ENCODE assay signal across 9 mouse cellular contexts in genomic region chr17:79975997-79976443, GRCm38 (mm10).
DNase-seq lines count a peak whose midpoint lies in the region; ATAC-seq and TF ChIP-seq lines count a peak whose summit lies in the region.
"Had no signal": no experiment of that assay in that cellular context is flagged by ENCODE, and none has a peak within 500 bp of the region (broad histone marks: within the 10 kb centered on the region; RNA-seq: fewer than 3 reads in every experiment).

No protein-coding gene starts in this region.

- 0 out of 2 replicates have a peak overlapping the region, but pooled peaks have one; percentile 1 for H3K9ac ChIP-seq in heart, embryonic 14.5 days (ENCODE audit: low read length)
- peak overlapping the region; percentile 39 for H3K9ac ChIP-seq in MEL (ENCODE audit: control insufficient read depth, low read depth, low read length, poor library complexity, severe bottlenecking)
- H3K9ac ChIP-seq in forebrain, embryonic 13.5 days: 0 out of 2 replicates have a peak overlapping the region, but pooled peaks have one; percentile 8
- H3K9ac ChIP-seq in liver, embryonic 11.5 days (ENCODE audit: low read depth, low read length): no peak overlapping the region

- no peaks in the 10 kb centered on the region for H3K27me3 ChIP-seq in heart, embryonic 14.5 days (ENCODE audit: control insufficient read depth, insufficient read depth, low read length)
- no peaks in the 10 kb centered on the region for H3K27me3 ChIP-seq in MEL (ENCODE audit: control insufficient read depth in 1 of 2, insufficient read depth in 2 of 2, low read length in 2 of 2)
- no peaks in the 10 kb centered on the region for H3K27me3 ChIP-seq in forebrain, embryonic 13.5 days
- H3K27me3 ChIP-seq in liver, embryonic 11.5 days (replicated peaks; ENCODE audit: control insufficient read depth, insufficient read depth, low read length): no peaks in the 10 kb centered on the region

- WGBS in heart, embryonic 14.5 days: 28% methylated on average over 11 of the region's 11 CpGs
- WGBS in forebrain, embryonic 13.5 days: 25% methylated on average over 11 of the region's 11 CpGs
- WGBS in liver, embryonic 11.5 days: 25% methylated on average over 11 of the region's 11 CpGs

- no peak overlapping the region for H3K27ac ChIP-seq in heart, embryonic 14.5 days (replicated peaks in 1 of 2; ENCODE audit: control insufficient read depth in 1 of 2, insufficient read depth in 1 of 2, low read depth in 2 of 2, low read length in 2 of 2)
- peak overlapping the region; percentile 53 for H3K27ac ChIP-seq in MEL (ENCODE audit: control insufficient read depth, low read depth, low read length)
- H3K27ac ChIP-seq in forebrain, embryonic 13.5 days: no peak overlapping the region
- no peak overlapping the region for H3K27ac ChIP-seq in liver, embryonic 11.5 days (ENCODE audit: low read depth, low read length)

- no peak for TF ChIP-seq RAD21 in MEL (IDR thresholded peaks at IDR 0.05; ENCODE audit: low read depth, low read length)

- peaks cover 0 to 3% of the 10 kb centered on the region in 2 experiments; a peak in 3 of 4 replicates for H3K4me1 ChIP-seq in heart, embryonic 14.5 days (ENCODE audit: control insufficient read depth in 2 of 2, insufficient read depth in 2 of 2, low read length in 2 of 2)
- peaks cover 15 to 40% of the 10 kb centered on the region in 2 experiments for H3K4me1 ChIP-seq in MEL (ENCODE audit: control insufficient read depth in 1 of 2, insufficient read depth in 2 of 2, low read length in 2 of 2)
- peaks cover 16% of the 10 kb centered on the region; the same call in 1 of the 2 replicates for H3K4me1 ChIP-seq in forebrain, embryonic 13.5 days
- H3K4me1 ChIP-seq in liver, embryonic 11.5 days (replicated peaks; ENCODE audit: control insufficient read depth, insufficient read depth, low read length): peaks cover 13% of the 10 kb centered on the region

- no peak for DNase-seq in heart, postnatal 14 days
- DNase-seq in MEL (ENCODE audit: low read depth, low spot score): peak; percentile 93
- DNase-seq in liver, embryonic 11.5 days (ENCODE audit: low spot score): no peak
- DNase-seq in retina, postnatal 1 day: peak; percentile 75
- DNase-seq in layer of hippocampus, adult 9-10 months (ENCODE audit: low spot score): no peak
- DNase-seq in layer of hippocampus, postnatal 25 days (ENCODE audit: extremely low spot score in 1 of 2, low spot score in 1 of 2): no peak

- no peak for ATAC-seq in heart, embryonic 14.5 days (ENCODE audit: insufficient number of reproducible peaks, insufficient read depth, low FRiP score, low read depth)
- peak; percentile 94 for ATAC-seq in forebrain, embryonic 13.5 days
- peak; percentile 68 for ATAC-seq in liver, embryonic 11.5 days (replicated peaks; ENCODE audit: low FRiP score)

- TF ChIP-seq EP300 in MEL (IDR thresholded peaks at IDR 0.05; ENCODE audit: low read depth in 1 of 2, low read length in 2 of 2): no peak

- no peaks in the 10 kb centered on the region for H3K9me3 ChIP-seq in heart, embryonic 14.5 days (ENCODE audit: control insufficient read depth, low read length)
- H3K9me3 ChIP-seq in MEL (replicated peaks; ENCODE audit: insufficient read depth, low read length): no peaks in the 10 kb centered on the region
- no peaks in the 10 kb centered on the region for H3K9me3 ChIP-seq in forebrain, embryonic 13.5 days (replicated peaks)
- no peaks in the 10 kb centered on the region for H3K9me3 ChIP-seq in liver, embryonic 11.5 days (ENCODE audit: control insufficient read depth, low read length)

- no peaks in the 10 kb centered on the region for H3K79me2 ChIP-seq in MEL (ENCODE audit: control insufficient read depth, insufficient read depth, low read length, poor library complexity)

- H3K4me2 ChIP-seq in heart, embryonic 14.5 days (ENCODE audit: low read length): peak overlapping the region; percentile 53
- peak overlapping the region; percentile 48 for H3K4me2 ChIP-seq in forebrain, embryonic 13.5 days
- peak overlapping the region; percentile 67 for H3K4me2 ChIP-seq in liver, embryonic 11.5 days

- peak in 1 of 2 experiments; percentile 54; a peak in 2 of 4 replicates for TF ChIP-seq POLR2A in MEL (IDR thresholded peaks at IDR 0.05; ENCODE audit: control insufficient read depth in 1 of 2, insufficient read depth in 1 of 2, low read depth in 1 of 2, low read length in 2 of 2, poor library complexity in 1 of 2)

- TF ChIP-seq CTCF in MEL (IDR thresholded peaks at IDR 0.05 in 2 of 3, conservative IDR thresholded peaks at IDR 0.05 in 1 of 3; ENCODE audit: control insufficient read depth in 1 of 3, insufficient read depth in 1 of 3, low read depth in 2 of 3, low read length in 3 of 3, poor library complexity in 1 of 3, severe bottlenecking in 1 of 3): no peak

- no peaks in the 10 kb centered on the region for H3K36me3 ChIP-seq in heart, embryonic 14.5 days (ENCODE audit: control insufficient read depth, insufficient read depth, low read length)
- H3K36me3 ChIP-seq in MEL (ENCODE audit: control insufficient read depth in 1 of 2, insufficient read depth in 2 of 2, low read length in 2 of 2): peaks cover 0 to 10% of the 10 kb centered on the region in 2 experiments; a peak in 2 of 4 replicates
- H3K36me3 ChIP-seq in forebrain, embryonic 13.5 days (ENCODE audit: poor library complexity, severe bottlenecking): no peaks in the 10 kb centered on the region
- H3K36me3 ChIP-seq in liver, embryonic 11.5 days (ENCODE audit: control insufficient read depth, insufficient read depth, low read length): no peaks in the 10 kb centered on the region

- H3K4me3 ChIP-seq in heart, embryonic 14.5 days (ENCODE audit: control insufficient read depth in 1 of 2, insufficient read depth in 1 of 2, low read depth in 1 of 2, low read length in 2 of 2): peak overlapping the region; percentile 7 to 10; a peak in 3 of 4 replicates
- peak overlapping the region; percentile 48 to 52 for H3K4me3 ChIP-seq in MEL (ENCODE audit: control insufficient read depth in 1 of 2, insufficient read depth in 1 of 2, low read depth in 2 of 2, low read length in 2 of 2)
- H3K4me3 ChIP-seq in forebrain, embryonic 13.5 days: peak overlapping the region; percentile 19
- peak overlapping the region; percentile 9; the same call in 1 of the 2 replicates for H3K4me3 ChIP-seq in liver, embryonic 11.5 days (ENCODE audit: low read depth, low read length)
- H3K4me3 ChIP-seq: myocyte had no signal

- intact Hi-C loops in heart, postnatal 14 days (cut with DNase I): no loop called here

TF ChIP-seq in MEL, 35 proteins besides CTCF, POLR2A, EP300 and RAD21:
- no peak for TF ChIP-seq UBTF (IDR thresholded peaks at IDR 0.05; ENCODE audit: borderline replicate concordance, insufficient read depth, low read depth, low read length)
- TF ChIP-seq ZNF384 (IDR thresholded peaks at IDR 0.05; ENCODE audit: low read depth, low read length): no peak
- TF ChIP-seq NRF1 (IDR thresholded peaks at IDR 0.05; ENCODE audit: insufficient read depth, low read depth, low read length, poor library complexity, severe bottlenecking): no peak
- TF ChIP-seq NELFE (IDR thresholded peaks at IDR 0.05; ENCODE audit: low read depth, low read length): peak; percentile 38; the same call in 1 of the 2 replicates
- no peak for TF ChIP-seq ZC3H11A (IDR thresholded peaks at IDR 0.05; ENCODE audit: low read depth, low read length)
- no peak for TF ChIP-seq KAT2A (conservative IDR thresholded peaks at IDR 0.05; ENCODE audit: low read depth, low read length)
- TF ChIP-seq HCFC1 (IDR thresholded peaks at IDR 0.05; ENCODE audit: low read depth, low read length): no peak
- peak; percentile 72 for TF ChIP-seq TBP (IDR thresholded peaks at IDR 0.05; ENCODE audit: low read depth, low read length)
- TF ChIP-seq POLR2AphosphoS2 (IDR thresholded peaks at IDR 0.05; ENCODE audit: low read length): no peak
- TF ChIP-seq MYB (IDR thresholded peaks at IDR 0.05; ENCODE audit: low read depth, low read length): no peak
- 0 out of 2 replicates have a peak, but pooled peaks have one; percentile 15 for TF ChIP-seq ZMIZ1 (IDR thresholded peaks at IDR 0.05; ENCODE audit: low read depth, low read length)
- TF ChIP-seq ELF1 (IDR thresholded peaks at IDR 0.05; ENCODE audit: low read depth, low read length): no peak
- peak; percentile 63 for TF ChIP-seq SIN3A (IDR thresholded peaks at IDR 0.05; ENCODE audit: low read length)
- no peak for TF ChIP-seq E2F4 (IDR thresholded peaks at IDR 0.05; ENCODE audit: borderline replicate concordance, low read depth, low read length)
- TF ChIP-seq MEF2A (IDR thresholded peaks at IDR 0.05; ENCODE audit: extremely low read depth, insufficient replicate concordance, low read depth, low read length, poor library complexity, severe bottlenecking): no peak
- no peak for TF ChIP-seq ZKSCAN1 (IDR thresholded peaks at IDR 0.05; ENCODE audit: low read depth, low read length)
- no peak for TF ChIP-seq BHLHE40 (IDR thresholded peaks at IDR 0.05; ENCODE audit: borderline replicate concordance, low read depth, low read length)
- TF ChIP-seq SMC3 (IDR thresholded peaks at IDR 0.05; ENCODE audit: low read depth, low read length): no peak
- no peak for TF ChIP-seq TCF12 (IDR thresholded peaks at IDR 0.05; ENCODE audit: low read depth, low read length)
- no peak for TF ChIP-seq TAL1 (IDR thresholded peaks at IDR 0.05; ENCODE audit: low read length)
- no peak for TF ChIP-seq JUND (IDR thresholded peaks at IDR 0.05; ENCODE audit: low read depth, low read length)
- no peak for TF ChIP-seq MAFK (IDR thresholded peaks at IDR 0.05; ENCODE audit: borderline replicate concordance, low read depth, low read length)
- TF ChIP-seq ETS1 (IDR thresholded peaks at IDR 0.05; ENCODE audit: low read depth, low read length): no peak
- no peak for TF ChIP-seq RCOR1 (IDR thresholded peaks at IDR 0.05; ENCODE audit: low read depth, low read length)
- no peak; the same call in 1 of the 2 replicates for TF ChIP-seq MXI1 (IDR thresholded peaks at IDR 0.05; ENCODE audit: low read depth, low read length)
- no peak for TF ChIP-seq USF1 (IDR thresholded peaks at IDR 0.05; ENCODE audit: low read depth, low read length)
- no peak for TF ChIP-seq MYC (IDR thresholded peaks at IDR 0.05; ENCODE audit: low read depth, low read length)

Comparison
In these comparisons a context has a peak if more than half of its experiments do, and no peak if none do; other contexts are left out.
1. DNase-seq: peak in MEL (single experiment) and retina, postnatal 1 day (single experiment); none in heart, postnatal 14 days (0 of 2), liver, embryonic 11.5 days (single experiment), layer of hippocampus, adult 9-10 months (single experiment) and layer of hippocampus, postnatal 25 days (0 of 2).
2. Peak in every context shown above with its lines, with median percentiles within 50 percentile points of each other: H3K4me2 ChIP-seq and H3K4me3 ChIP-seq.